Mouse (Mus musculus) liver, embryonic 11.5 days (tissue): ENCODE measurements around the gene Cad. TPM values are rescaled to one million over a fixed set of nuclear protein-coding genes. Genes with fewer than 3 reads are reported as not detected.

Experiments used
- ATAC-seq: fragments of 200-750 bp; cut with Nextera tagmentation; replicated peaks from 2 replicates; pipeline ENCODE4 v1.8.0; 2017; ENCODE audit warnings: moderate number of reproducible peaks, mild to moderate bottlenecking, moderate TSS enrichment, moderate library complexity; ENCODE audit not compliant: low FRiP score
- DNase-seq: peaks from one replicate; pipeline ENCODE4 v3.0.0-alpha.2; 2017; ENCODE audit warnings: low spot score
- H3K27ac ChIP-seq: fragments of 300-500 bp; sonication (generic); 2 replicates; pipeline ENCODE4 v1.5.1; 2014; ENCODE audit warnings: mild to moderate bottlenecking, low read depth, low read length, control low read depth
- H3K27me3 ChIP-seq: fragments of 300-500 bp; sonication (generic); replicated peaks from 2 replicates; pipeline ENCODE4 v1.6.1; 2014; ENCODE audit warnings: low read length, mixed read lengths; ENCODE audit not compliant: control insufficient read depth, insufficient read depth
- H3K36me3 ChIP-seq: fragments of 300-500 bp; sonication (generic); 2 replicates; pipeline ENCODE4 v1.6.1; 2014; ENCODE audit warnings: mild to moderate bottlenecking, low read length, moderate library complexity, mixed read lengths; ENCODE audit not compliant: control insufficient read depth, insufficient read depth
- H3K4me1 ChIP-seq: fragments of 300-500 bp; sonication (generic); replicated peaks from 2 replicates; pipeline ENCODE4 v1.6.1; 2014; ENCODE audit warnings: low read length, mixed read lengths; ENCODE audit not compliant: control insufficient read depth, insufficient read depth
- H3K4me2 ChIP-seq: fragments of 300-500 bp; sonication (generic); 2 replicates; pipeline ENCODE4 v1.6.1; 2014; ENCODE audit warnings: mild to moderate bottlenecking, control low read depth, moderate library complexity
- H3K4me3 ChIP-seq: fragments of 300-500 bp; sonication (generic); 2 replicates; pipeline ENCODE4 v1.5.1; 2014; ENCODE audit warnings: low read depth, low read length, control low read depth
- H3K9ac ChIP-seq: fragments of 300-500 bp; sonication (generic); 2 replicates; pipeline ENCODE4 v1.6.1; 2014; ENCODE audit warnings: low read depth, low read length, control low read depth
- H3K9me3 ChIP-seq: fragments of 300-500 bp; sonication (generic); 2 replicates; pipeline ENCODE4 v1.6.1; 2016; ENCODE audit warnings: low read length, inconsistent platforms, mixed read lengths; ENCODE audit not compliant: control insufficient read depth
- WGBS: fragments of 180-500 bp; shearing (Covaris S2); extraction: QIAGEN DNeasy Blood & Tissue Kit; methylation state at CpG from one replicate; pipeline ENCODE4 v1.1.7; 2014; 5-methylcytosine and 5-hydroxymethylcytosine counted together
- polyA plus RNA-seq: library from polyadenylated mRNA; unstranded; fragments of >200 nt; fragmentation: Nextera tagmentation; extraction: Ambion mirVana; gene quantifications from 2 replicates; pipeline ENCODE4 v1.2.1, GENCODE M21; 2014

Cad gene
- polyA plus RNA-seq, 1 experiment from 2014 or later, result 65.0 TPM

- Histone ChIP-seq H3K4me3 (no peak overlapping the region), H3K9me3 (no peaks in the 10 kb centered on the region), H3K9ac (no peak overlapping the region), H3K4me2 (no peak overlapping the region), H3K36me3 (peaks cover 31% of the 10 kb centered on the region), H3K4me1 (peaks cover 11% of the 10 kb centered on the region), H3K27ac (no peak overlapping the region), H3K27me3 (no peaks in the 10 kb centered on the region)
- WGBS, result 61% methylated on average over 3 of the region's 3 CpGs
- no peak for ATAC-seq
- DNase-seq, result no peak
These were observed 26.2 kb downstream of the Cad start for GRCm38 (mm10) chr5:31080795-31081164.

DNA sequence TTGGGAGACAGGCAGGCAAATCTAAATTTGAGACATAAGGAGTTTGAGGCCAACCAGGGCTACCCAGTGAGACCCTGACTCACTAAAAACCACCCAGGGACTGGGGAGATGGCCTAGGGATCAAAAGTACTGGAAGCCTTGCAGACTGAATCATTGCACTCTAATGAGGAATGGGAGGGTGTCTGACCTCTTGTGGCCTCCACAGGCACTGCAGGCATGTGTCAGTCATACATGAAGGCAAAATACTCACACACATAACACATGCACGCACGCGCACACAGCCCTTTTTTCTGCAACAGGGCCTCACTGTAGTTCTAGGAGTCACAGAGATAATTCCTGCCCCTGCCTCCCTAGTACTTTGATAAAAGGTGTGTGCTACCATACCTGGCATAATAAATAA is 26.8 kb downstream of the Cad start:
- Histone ChIP-seq H3K4me1 (peaks cover 11% of the 10 kb centered on the region), H3K4me2 (no peak overlapping the region), H3K9me3 (no peaks in the 10 kb centered on the region), H3K36me3 (peaks cover 25% of the 10 kb centered on the region), H3K4me3 (no peak overlapping the region), H3K27me3 (peaks cover 1% of the 10 kb centered on the region; the same call in 1 of the 2 replicates), H3K9ac (no peak overlapping the region), H3K27ac (no peak overlapping the region)
- ATAC-seq (no peak), DNase-seq (no peak)
- 68% methylated on average over 3 of the region's 3 CpGs for WGBS

GRCm38 (mm10) chr5:31082355-31082754 is 27.8 kb downstream of the Cad start:
- peak overlapping the region; percentile 43 for H3K4me2 ChIP-seq
- no peaks in the 10 kb centered on the region for H3K9me3 ChIP-seq
- peak; percentile 57 for DNase-seq
- H3K9ac ChIP-seq, result no peak overlapping the region
- H3K27me3 ChIP-seq, result peaks cover 5% of the 10 kb centered on the region
- WGBS, result 15% methylated on average over 5 of the region's 5 CpGs
- H3K4me3 ChIP-seq, result no peak overlapping the region
- H3K27ac ChIP-seq, result no peak overlapping the region
- peaks cover 11% of the 10 kb centered on the region for H3K4me1 ChIP-seq
- peak; percentile 60 for ATAC-seq
- peaks cover 16% of the 10 kb centered on the region for H3K36me3 ChIP-seq

DNA sequence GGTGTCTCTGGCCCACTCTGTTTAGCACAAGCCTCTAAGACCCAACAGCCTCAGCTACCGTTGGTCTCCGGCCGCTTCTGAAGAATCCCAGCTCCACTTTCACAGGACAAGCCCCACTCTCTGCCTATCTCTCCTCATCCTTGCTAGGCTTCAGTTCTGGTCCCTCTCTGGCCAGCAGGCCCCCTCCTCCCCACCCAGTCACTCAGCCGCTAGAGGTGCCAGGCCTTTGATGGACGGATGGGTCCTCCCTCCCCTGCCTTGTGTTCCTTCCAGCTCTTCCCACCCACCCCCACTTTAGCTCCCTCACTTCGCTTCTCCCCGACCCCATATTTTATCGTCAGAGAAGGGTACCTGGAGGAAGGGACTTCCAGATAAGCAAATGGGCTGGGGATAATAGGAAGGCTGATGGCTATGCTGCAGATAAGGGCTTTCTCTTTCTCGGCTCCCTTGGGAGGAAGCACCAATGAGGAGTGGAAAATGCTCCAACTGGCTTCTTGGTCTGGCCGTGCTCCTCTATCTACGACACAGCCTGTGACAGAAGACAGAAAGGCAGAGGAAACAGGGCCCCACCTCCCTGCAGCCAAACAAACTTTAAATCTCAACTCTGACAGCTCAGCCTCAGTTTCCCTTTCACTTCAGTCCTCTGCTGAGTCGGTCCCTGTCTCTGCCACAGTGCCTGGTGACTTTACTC is 28.5 kb downstream of the Cad start:
- DNase-seq, result no peak
- no peaks in the 10 kb centered on the region for H3K9me3 ChIP-seq
- peak overlapping the region; percentile 43 for H3K4me2 ChIP-seq
- no peak overlapping the region for H3K9ac ChIP-seq
- peaks cover 11% of the 10 kb centered on the region for H3K4me1 ChIP-seq
- H3K36me3 ChIP-seq, result peaks cover 9% of the 10 kb centered on the region
- ATAC-seq, result no peak
- no peak overlapping the region for H3K27ac ChIP-seq
- WGBS, result 8% methylated on average over 12 of the region's 12 CpGs
- no peak overlapping the region for H3K4me3 ChIP-seq
- H3K27me3 ChIP-seq, result peaks cover 10% of the 10 kb centered on the region

DNA sequence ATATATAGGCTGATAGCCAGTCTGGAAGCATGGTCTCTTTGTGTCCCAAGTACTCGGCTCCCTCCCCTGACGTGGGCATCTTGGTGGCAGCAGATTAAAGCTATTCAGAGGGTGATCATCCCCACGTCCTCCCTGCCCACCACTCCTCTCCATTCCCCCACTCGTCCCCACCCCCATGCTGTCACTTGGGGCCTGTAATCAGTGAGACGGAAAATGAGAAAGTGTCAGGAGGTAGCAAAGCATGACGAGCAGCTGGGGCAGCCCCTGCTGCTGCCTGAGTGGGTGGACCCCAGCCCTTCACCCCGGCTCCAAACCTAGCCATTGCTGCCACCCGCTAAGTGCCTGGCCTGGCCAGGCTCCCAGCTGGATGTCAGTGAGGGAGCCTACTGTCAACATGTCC is 29.4 kb downstream of the Cad start:
- Histone ChIP-seq H3K9me3 (no peaks in the 10 kb centered on the region), H3K27me3 (peaks cover 18% of the 10 kb centered on the region), H3K4me2 (no peak overlapping the region), H3K4me1 (peaks cover 11% of the 10 kb centered on the region), H3K36me3 (peaks cover 2% of the 10 kb centered on the region; the same call in 1 of the 2 replicates), H3K27ac (no peak overlapping the region), H3K4me3 (no peak overlapping the region), H3K9ac (no peak overlapping the region)
- 26% methylated on average over 8 of the region's 8 CpGs for WGBS
- DNase-seq (no peak), ATAC-seq (no peak)

DNA sequence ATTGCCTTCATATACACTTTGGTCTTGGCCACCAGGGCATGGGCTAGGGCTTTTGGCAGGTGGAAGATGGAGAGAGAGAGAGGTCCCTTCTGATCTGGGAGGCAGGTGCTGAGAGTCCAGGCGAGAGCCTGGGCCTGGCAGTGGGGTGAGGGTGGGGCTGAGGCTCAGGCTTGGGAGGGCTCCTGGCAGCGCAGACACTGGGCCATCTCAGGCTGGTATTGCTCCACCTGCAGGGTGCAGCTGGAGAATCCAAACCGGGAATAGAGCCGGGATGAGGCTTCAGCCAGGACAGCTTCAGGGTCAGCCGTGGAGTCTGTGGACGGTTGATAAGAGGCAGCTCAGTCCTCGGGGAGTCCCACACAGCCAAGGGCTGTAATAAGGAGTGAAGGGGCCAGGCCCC is 32.0 kb downstream of the Cad start:
- no peak for DNase-seq

GRCm38 (mm10) chr5:31087131-31087530 is 32.6 kb downstream of the Cad start:
- Histone ChIP-seq H3K4me2 (no peak overlapping the region), H3K27ac (no peak overlapping the region), H3K36me3 (no peaks in the 10 kb centered on the region), H3K9me3 (no peaks in the 10 kb centered on the region), H3K4me1 (peaks cover 11% of the 10 kb centered on the region), H3K27me3 (peaks cover 50% of the 10 kb centered on the region), H3K9ac (no peak overlapping the region), H3K4me3 (no peak overlapping the region)
- WGBS, result 81% methylated on average over 2 of the region's 2 CpGs
- DNase-seq (no peak), ATAC-seq (no peak)

More for the DNA sequence above, 32.0 kb downstream of the Cad start:
- Histone ChIP-seq H3K36me3 (no peaks in the 10 kb centered on the region), H3K4me1 (peaks cover 11% of the 10 kb centered on the region), H3K4me3 (no peak overlapping the region), H3K9ac (no peak overlapping the region), H3K9me3 (no peaks in the 10 kb centered on the region), H3K27ac (no peak overlapping the region), H3K27me3 (peaks cover 45% of the 10 kb centered on the region), H3K4me2 (no peak overlapping the region)
- no peak for ATAC-seq
- WGBS, result 25% methylated on average over 7 of the region's 7 CpGs

- H3K27ac ChIP-seq, result no peak overlapping the region
- peaks cover 95% of the 10 kb centered on the region for H3K27me3 ChIP-seq
- 4% methylated on average over 42 of the region's 53 CpGs for WGBS
These were observed 37.8 kb downstream of the Cad start for GRCm38 (mm10) chr5:31092231-31092975.

More at GRCm38 (mm10) chr5:31092231-31092975, 37.8 kb downstream of the Cad start:
- no peaks in the 10 kb centered on the region for H3K36me3 ChIP-seq
- ATAC-seq (no peak), DNase-seq (no peak)
- peak overlapping the region; percentile 72 for H3K4me2 ChIP-seq
- H3K4me3 ChIP-seq, result peak overlapping the region; percentile 46
- no peak overlapping the region for H3K9ac ChIP-seq
- H3K4me1 ChIP-seq, result peaks cover 6% of the 10 kb centered on the region; the same call in 1 of the 2 replicates
- H3K9me3 ChIP-seq, result no peaks in the 10 kb centered on the region
